Mouse (Mus musculus) liver, embryonic 15.5 days (tissue): ENCODE data around the gene Nufip1. TPM values are rescaled to one million over a fixed set of nuclear protein-coding genes. Genes with fewer than 3 reads are reported as not detected.

Source experiments
- ATAC-seq: fragments of 200-750 bp; cut with Nextera tagmentation; 2 replicates; pipeline ENCODE4 v1.8.0; 2017; ENCODE audit warnings: moderate number of reproducible peaks, mild to moderate bottlenecking, moderate library complexity; ENCODE audit not compliant: insufficient read depth
- H3K27ac ChIP-seq: fragments of 300-500 bp; sonication (generic); replicated peaks from 2 replicates; pipeline ENCODE4 v1.5.1; 2015; ENCODE audit warnings: mild to moderate bottlenecking, inconsistent platforms
- H3K27me3 ChIP-seq: fragments of 300-500 bp; sonication (generic); 2 replicates; pipeline ENCODE4 v1.6.1; 2015; ENCODE audit warnings: mild to moderate bottlenecking, inconsistent platforms
- H3K36me3 ChIP-seq: fragments of 300-500 bp; sonication (generic); replicated peaks from 2 replicates; pipeline ENCODE4 v1.6.1; 2015; ENCODE audit warnings: moderate library complexity, mild to moderate bottlenecking, inconsistent platforms
- H3K4me1 ChIP-seq: fragments of 300-500 bp; sonication (generic); replicated peaks from 2 replicates; pipeline ENCODE4 v1.6.1; 2015; ENCODE audit warnings: inconsistent platforms
- H3K4me2 ChIP-seq: fragments of 300-500 bp; sonication (generic); 2 replicates; pipeline ENCODE4 v1.6.1; 2015; ENCODE audit warnings: moderate library complexity, mild to moderate bottlenecking, inconsistent platforms
- H3K4me3 ChIP-seq: fragments of 300-500 bp; sonication (generic); replicated peaks from 2 replicates; pipeline ENCODE4 v1.5.1; 2015; ENCODE audit warnings: mild to moderate bottlenecking, inconsistent platforms
- H3K9ac ChIP-seq: fragments of 300-500 bp; sonication (generic); 2 replicates; pipeline ENCODE4 v1.6.1; 2015; ENCODE audit warnings: moderate library complexity, mild to moderate bottlenecking, inconsistent platforms
- H3K9me3 ChIP-seq: fragments of 300-500 bp; sonication (generic); replicated peaks from 2 replicates; pipeline ENCODE4 v1.6.1; 2016; ENCODE audit warnings: inconsistent platforms
- WGBS: fragments of 180-500 bp; shearing (Covaris S2); methylation state at CpG from one replicate; pipeline ENCODE4 v1.1.7; 2015; ENCODE audit warnings: mixed read lengths; ENCODE audit not compliant: insufficient replicate concordance; 5-methylcytosine and 5-hydroxymethylcytosine counted together
- polyA plus RNA-seq: library from polyadenylated mRNA; unstranded; fragments of >200 nt; fragmentation: Nextera tagmentation; extraction: Ambion mirVana; gene quantifications from 2 replicates; pipeline ENCODE4 v1.2.1, GENCODE M21; 2015

Gene Nufip1
- polyA plus RNA-seq, 1 experiment from 2014 or later, result 5.3 TPM

GRCm38 (mm10) chr14:76185358-76185757 lies 74.7 kb downstream of the Nufip1 start:
- no peak overlapping the region for H3K4me2 ChIP-seq
- no peaks in the 10 kb centered on the region for H3K27me3 ChIP-seq
- H3K4me1 ChIP-seq, result no peaks in the 10 kb centered on the region
- H3K27ac ChIP-seq, result no peak overlapping the region
- H3K9ac ChIP-seq, result no peak overlapping the region
- 51% methylated on average over 5 of the region's 5 CpGs for WGBS
- no peak for ATAC-seq
- no peak overlapping the region for H3K4me3 ChIP-seq
- no peaks in the 10 kb centered on the region for H3K36me3 ChIP-seq
- no peaks in the 10 kb centered on the region for H3K9me3 ChIP-seq

DNA sequence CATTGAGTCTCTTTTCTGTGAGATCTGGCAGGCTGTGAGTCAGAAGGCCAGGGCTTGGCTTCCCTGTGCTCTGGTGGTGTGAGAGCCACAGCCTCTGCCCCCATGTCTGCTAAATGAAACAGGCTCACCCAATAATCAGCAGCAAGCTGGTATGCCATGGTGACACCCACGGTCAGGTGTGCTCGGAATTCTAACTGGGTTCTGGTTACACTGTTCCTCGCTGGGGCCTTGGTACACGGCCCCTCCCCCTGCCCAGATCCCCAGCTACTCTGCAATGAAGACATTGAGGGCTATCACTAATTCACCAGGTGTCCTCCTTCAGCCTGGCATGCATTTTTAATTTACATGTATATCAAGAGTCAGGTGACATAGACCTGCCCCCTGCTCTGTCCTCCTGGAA lies 75.6 kb downstream of the Nufip1 start:
- Histone ChIP-seq H3K27me3 (no peaks in the 10 kb centered on the region), H3K27ac (no peak overlapping the region), H3K9me3 (no peaks in the 10 kb centered on the region), H3K4me2 (no peak overlapping the region), H3K4me1 (no peaks in the 10 kb centered on the region), H3K4me3 (no peak overlapping the region), H3K9ac (no peak overlapping the region), H3K36me3 (no peaks in the 10 kb centered on the region)
- WGBS, result 65% methylated on average over 4 of the region's 4 CpGs
- ATAC-seq, result no peak

Other genes with a start within 250 kb of the Nufip1 start
- gene Kctd4, start 155.9 kb upstream of the Nufip1 start, polyA plus RNA-seq, result 0.14 and 0.21 TPM in 2 replicates
- gene Gtf2f2, start 100.0 kb upstream of the Nufip1 start, polyA plus RNA-seq, result 18.0 and 19.4 TPM in 2 replicates
- gene Gpalpp1, start 131 bp upstream of the Nufip1 start, polyA plus RNA-seq, result 4.6 and 4.7 TPM in 2 replicates